Mouse (Mus musculus): ENCODE measurements around the gene Naglu. TPM values are rescaled to one million over a fixed set of nuclear protein-coding genes. Genes with fewer than 3 reads are reported as not detected.
"Not testable (repeated sequence)": the region's sequence is repeated elsewhere in the genome, so short reads cannot be mapped to it uniquely, and the experiment has no call there.

The Naglu gene
- total RNA-seq, 4 experiments from 2014 or later, result 2.9 to 4.8 (median 4.0) TPM

- DNase-seq (ENCODE audit: low spot score in 2 of 2), result no peak
Observed at GRCm38 (mm10) chr11:101120545-101121188, 50.9 kb downstream of the Naglu start.

GRCm38 (mm10) chr11:101124494-101124893, 54.7 kb downstream of the Naglu start:
- DNase-seq (ENCODE audit: low spot score in 2 of 2), result not testable (repeated sequence)

DNA sequence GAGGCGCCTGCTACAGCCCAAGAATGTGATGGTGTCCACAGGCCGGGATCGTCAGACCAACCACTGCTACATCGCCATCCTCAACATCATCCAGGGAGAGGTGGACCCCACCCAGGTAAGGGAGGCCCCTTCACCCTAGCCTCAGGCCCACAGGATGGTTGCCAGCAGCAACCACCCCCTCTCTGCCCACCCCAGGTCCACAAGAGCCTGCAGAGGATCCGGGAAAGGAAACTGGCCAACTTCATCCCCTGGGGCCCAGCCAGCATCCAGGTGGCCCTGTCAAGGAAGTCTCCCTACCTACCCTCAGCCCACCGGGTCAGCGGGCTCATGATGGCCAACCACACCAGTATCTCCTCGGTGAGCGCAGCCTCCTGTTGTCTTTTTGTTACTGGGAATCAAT, 55.2 kb downstream of the Naglu start:
- not testable (repeated sequence) for DNase-seq (ENCODE audit: low spot score in 2 of 2)

- no peak for DNase-seq (ENCODE audit: low spot score in 2 of 2)
Observed at GRCm38 (mm10) chr11:101127075-101127474, 57.3 kb downstream of the Naglu start.

Small RNA genes within 50 kb of the gene (microRNA-seq; reads per million reads assigned to microRNA genes)
- not detected for gene Mir6928

Other genes with a start within 250 kb of the Naglu start
- gene Stat5b, start 219.3 kb upstream of the Naglu start, total RNA-seq (2022), result 100 to 1,000 TPM; 136 to 186 (median 155) TPM
- gene Stat5a, start 210.7 kb upstream of the Naglu start, total RNA-seq (2022), result 10 to 100 TPM; 10.9 to 16.8 (median 11.0) TPM
- gene Stat3, start 130.5 kb upstream of the Naglu start, total RNA-seq (2022), result 10 to 100 TPM; 32.9 to 41.1 (median 37.5) TPM
- gene Cavin1, start 99.1 kb upstream of the Naglu start, total RNA-seq (2022), result 100 to 1,000 TPM; 125 to 153 (median 134) TPM
- 10 to 100 TPM; 62.0 to 79.8 (median 66.8) TPM for gene Atp6v0a1, start 60.6 kb upstream of the Naglu start, total RNA-seq (2022)
- under 1 TPM in 1 of 4 experiments, not detected in 3; 0.21 TPM for gene Hsd17b1, start 8.4 kb downstream of the Naglu start, total RNA-seq (2022)
- gene Coasy, start 12.6 kb downstream of the Naglu start, total RNA-seq (2022), result 10 to 100 TPM in 1 of 4 experiments, 1 to 10 TPM in 3; 7.2 to 11.0 (median 8.5) TPM
- 10 to 100 TPM in 2 of 4 experiments, 1 to 10 TPM in 2; 8.0 to 12.3 (median 9.4) TPM for gene Mlx, start 17.3 kb downstream of the Naglu start, total RNA-seq (2022)
- 1 to 10 TPM; 1.3 to 1.5 (median 1.4) TPM for gene Psmc3ip, start 25.4 kb downstream of the Naglu start, total RNA-seq (2022)
- gene Retreg3, start 49.9 kb downstream of the Naglu start, total RNA-seq (2022), result 10 to 100 TPM; 28.8 to 30.4 (median 30.1) TPM
- 10 to 100 TPM; 23.2 to 27.9 (median 25.9) TPM for gene Tubg1, start 49.9 kb downstream of the Naglu start, total RNA-seq (2022)
- 1 to 10 TPM; 2.9 to 3.6 (median 3.2) TPM for gene Tubg2, start 85.9 kb downstream of the Naglu start, total RNA-seq (2022)
- gene Cntnap1, start 100.5 kb downstream of the Naglu start, total RNA-seq (2022), result 1 to 10 TPM in 1 of 4 experiments, under 1 TPM in 3; 0.67 to 1.3 (median 0.81) TPM
- gene Plekhh3, start 101.3 kb downstream of the Naglu start, total RNA-seq (2022), result 10 to 100 TPM; 25.6 to 38.5 (median 33.9) TPM
- not detected for gene Ccr10, start 105.4 kb downstream of the Naglu start, total RNA-seq (2022)
- gene Ezh1, start 156.5 kb downstream of the Naglu start, total RNA-seq (2022), result 10 to 100 TPM; 24.3 to 31.0 (median 26.2) TPM
- gene Ramp2, start 176.0 kb downstream of the Naglu start, total RNA-seq (2022), result 10 to 100 TPM; 19.3 to 28.6 (median 25.4) TPM
- gene Vps25, start 183.7 kb downstream of the Naglu start, total RNA-seq (2022), result 10 to 100 TPM; 44.9 to 48.1 (median 47.2) TPM
- under 1 TPM in 3 of 4 experiments, not detected in 1; 0.12 to 0.49 (median 0.32) TPM for gene Wnk4, start 190.6 kb downstream of the Naglu start, total RNA-seq (2022)
- gene Cntd1, start 209.0 kb downstream of the Naglu start, total RNA-seq (2022), result under 1 TPM in 3 of 4 experiments, not detected in 1; 0.29 to 0.53 (median 0.34) TPM
- 10 to 100 TPM; 71.9 to 80.9 (median 76.5) TPM for gene Coa3, start 209.1 kb downstream of the Naglu start, total RNA-seq (2022)
- gene Becn1, start 232.3 kb downstream of the Naglu start, total RNA-seq (2022), result 100 to 1,000 TPM in 2 of 4 experiments, 10 to 100 TPM in 2; 86.0 to 113 (median 101) TPM
- 10 to 100 TPM; 59.5 to 80.8 (median 69.4) TPM for gene Psme3, start 246.2 kb downstream of the Naglu start, total RNA-seq (2022)